Mouse (Mus musculus) spleen, adult 10 weeks (tissue): ENCODE data around the gene Supt16. TPM values are rescaled to one million over a fixed set of nuclear protein-coding genes. Genes with fewer than 3 reads are reported as not detected.

Experiments
- polyA plus RNA-seq: library from polyadenylated mRNA; stranded (reverse); fragments of 350-450 nt; fragmentation: Illumina TruSeq; extraction: RNeasy Lipid Tissue Mini Kit (QIAGEN cat#74804); gene quantifications from one replicate; pipeline ENCODE4 v1.2.3, GENCODE M21; 2015; ENCODE audit warnings: low replicate concordance; ENCODE audit not compliant: insufficient read depth

The Supt16 gene
- 85.9 TPM for polyA plus RNA-seq

GRCm38 (mm10) chr14:52197156-52197878 is at the start of gene Supt16:
Supt16 (minus strand) TSS chr14:52197416.

Other genes starting within 250 kb of the Supt16 start
- 11.0 TPM for gene Arhgef40, start 212.7 kb downstream of the Supt16 start, polyA plus RNA-seq
- gene Tmem253, start 181.8 kb downstream of the Supt16 start, polyA plus RNA-seq = not detected
- 3.4 TPM for gene Zfp219, start 176.7 kb downstream of the Supt16 start, polyA plus RNA-seq
- gene Olfr221, start 155.0 kb downstream of the Supt16 start, polyA plus RNA-seq = not detected
- 497 TPM for gene Hnrnpc, start 93.4 kb downstream of the Supt16 start, polyA plus RNA-seq
- gene Rpgrip1, start 86.7 kb downstream of the Supt16 start, polyA plus RNA-seq = 44.6 TPM
- 138 TPM for gene Chd8, start 60.4 kb upstream of the Supt16 start, polyA plus RNA-seq
- gene Tox4, start 81.7 kb upstream of the Supt16 start, polyA plus RNA-seq = 54.8 TPM
- 21.4 TPM for gene Rab2b, start 82.1 kb upstream of the Supt16 start, polyA plus RNA-seq
- 104 TPM for gene Mettl3, start 107.7 kb upstream of the Supt16 start, polyA plus RNA-seq
- 5.9 TPM for gene Sall2, start 131.3 kb upstream of the Supt16 start, polyA plus RNA-seq
- not detected for gene Olfr1513, start 159.0 kb upstream of the Supt16 start, polyA plus RNA-seq
- gene Olfr1512, start 181.8 kb upstream of the Supt16 start, polyA plus RNA-seq = not detected
- gene Olfr1511, start 200.0 kb upstream of the Supt16 start, polyA plus RNA-seq = not detected
- not detected for gene Olfr1510, start 217.0 kb upstream of the Supt16 start, polyA plus RNA-seq
- gene Olfr1509, start 245.6 kb upstream of the Supt16 start, polyA plus RNA-seq = not detected